19 mouse cellular contexts compared by ENCODE assay signal in genomic region chr1:137117866-137118265, GRCm38 (mm10).
A peak's percentile ranks its signal among the peaks of the same experiment; 100 is the strongest.
DNase-seq lines count a peak whose midpoint lies in the region; ATAC-seq and TF ChIP-seq lines count a peak whose summit lies in the region.
"Had no signal": no experiment of that assay in that cellular context is flagged by ENCODE, and none has a peak within 500 bp of the region (broad histone marks: within the 10 kb centered on the region; RNA-seq: fewer than 3 reads in every experiment).

No protein-coding gene starts in this region.

- 84% methylated on average over 3 of the region's 3 CpGs for WGBS in kidney, postnatal 0 days
- WGBS in lung, postnatal 0 days = 66% methylated on average over 3 of the region's 3 CpGs
- WGBS in small intestine, adult 2 months = 73% methylated on average over 3 of the region's 3 CpGs

- DNase-seq in kidney, postnatal 0 days (ENCODE audit: low spot score) = no peak
- no peak for DNase-seq in kidney, postnatal 25 days
- DNase-seq in lung, postnatal 0 days (ENCODE audit: low spot score) = no peak
- DNase-seq in lung, postnatal 4 days = no peak
- peak; percentile 6 for DNase-seq in MEL (ENCODE audit: low read depth, low spot score)
- no peak for DNase-seq in thymus, postnatal 4 days
- DNase-seq: adrenal gland, adult 8-10 months; cerebellum, adult 11 months; cerebellum, postnatal 14 days; heart, adult 11 months; lung, postnatal 36 days; right cerebral cortex, postnatal 25 days had no signal

- peak; percentile 56 for TF ChIP-seq CTCF in kidney, postnatal 0 days (IDR thresholded peaks at IDR 0.05; ENCODE audit: low read depth)
- TF ChIP-seq CTCF in lung, postnatal 0 days (IDR thresholded peaks at IDR 0.05) = peak; percentile 58
- TF ChIP-seq CTCF in MEL (IDR thresholded peaks at IDR 0.05 in 2 of 3, conservative IDR thresholded peaks at IDR 0.05 in 1 of 3; ENCODE audit: control insufficient read depth in 1 of 3, insufficient read depth in 1 of 3, low read depth in 2 of 3, low read length in 3 of 3, poor library complexity in 1 of 3, severe bottlenecking in 1 of 3) = peak in 2 of 3 experiments; percentile 24 to 35; a peak in 3 of 6 replicates
- peak; percentile 34; the same call in 1 of the 2 replicates for TF ChIP-seq CTCF in small intestine, adult 2 months (IDR thresholded peaks at IDR 0.05; ENCODE audit: extremely low read depth, insufficient read length, insufficient replicate concordance, low read depth, low read length)

- H3K4me2 ChIP-seq in kidney, postnatal 0 days (ENCODE audit: low read length) = no peak overlapping the region
- H3K4me2 ChIP-seq in lung, postnatal 0 days (replicated peaks; ENCODE audit: low read depth, low read length) = no peak overlapping the region
- H3K4me2 ChIP-seq: heart, embryonic 15.5 days; limb, embryonic 15.5 days; midbrain, embryonic 11.5 days had no signal

- H3K36me3 ChIP-seq in kidney, postnatal 0 days (ENCODE audit: insufficient read depth, low read length) = no peaks in the 10 kb centered on the region
- no peaks in the 10 kb centered on the region for H3K36me3 ChIP-seq in lung, postnatal 0 days (ENCODE audit: insufficient read depth, low read length)
- no peaks in the 10 kb centered on the region for H3K36me3 ChIP-seq in MEL (ENCODE audit: control insufficient read depth in 1 of 2, insufficient read depth in 2 of 2, low read length in 2 of 2)
- no peaks in the 10 kb centered on the region for H3K36me3 ChIP-seq in small intestine, adult 2 months (ENCODE audit: control insufficient read depth, insufficient read depth, low read length)
- H3K36me3 ChIP-seq: heart, embryonic 15.5 days; limb, embryonic 15.5 days had no signal

- peak; percentile 30 for TF ChIP-seq RAD21 in MEL (IDR thresholded peaks at IDR 0.05; ENCODE audit: low read depth, low read length)

- ATAC-seq in kidney, postnatal 0 days (replicated peaks; ENCODE audit: low FRiP score, low read depth) = no peak
- no peak for ATAC-seq in lung, postnatal 0 days
- ATAC-seq in erythroid progenitor cell, adult 5-6 weeks (replicated peaks; ENCODE audit: low FRiP score, poor library complexity, severe bottlenecking) = no peak
- ATAC-seq: CD4-positive, CD25-positive, alpha-beta regulatory T cell, adult 4 months; forebrain, embryonic 14.5 days had no signal

- no peaks in the 10 kb centered on the region for H3K79me2 ChIP-seq in MEL (ENCODE audit: control insufficient read depth, insufficient read depth, low read length, poor library complexity)

- TF ChIP-seq POLR2A in MEL (IDR thresholded peaks at IDR 0.05; ENCODE audit: control insufficient read depth in 1 of 2, insufficient read depth in 1 of 2, low read depth in 1 of 2, low read length in 2 of 2, poor library complexity in 1 of 2) = no peak
- TF ChIP-seq POLR2A in small intestine, adult 2 months (IDR thresholded peaks at IDR 0.05; ENCODE audit: low read depth, low read length) = no peak

- no peaks in the 10 kb centered on the region for H3K9me3 ChIP-seq in kidney, postnatal 0 days (replicated peaks; ENCODE audit: low read length)
- H3K9me3 ChIP-seq in lung, postnatal 0 days (ENCODE audit: low read length) = no peaks in the 10 kb centered on the region
- H3K9me3 ChIP-seq in MEL (replicated peaks; ENCODE audit: insufficient read depth, low read length) = no peaks in the 10 kb centered on the region
- H3K9me3 ChIP-seq: heart, embryonic 15.5 days; limb, embryonic 15.5 days had no signal

- H3K9ac ChIP-seq in kidney, postnatal 0 days (ENCODE audit: low read depth, low read length) = no peak overlapping the region
- no peak overlapping the region for H3K9ac ChIP-seq in lung, postnatal 0 days (replicated peaks; ENCODE audit: low read depth)
- H3K9ac ChIP-seq in MEL (ENCODE audit: control insufficient read depth, low read depth, low read length, poor library complexity, severe bottlenecking) = no peak overlapping the region
- H3K9ac ChIP-seq: heart, embryonic 15.5 days; limb, embryonic 15.5 days had no signal

- H3K27me3 ChIP-seq in kidney, postnatal 0 days (ENCODE audit: insufficient read depth, low read length) = no peaks in the 10 kb centered on the region
- H3K27me3 ChIP-seq in lung, postnatal 0 days (replicated peaks; ENCODE audit: insufficient read depth, low read length) = no peaks in the 10 kb centered on the region
- H3K27me3 ChIP-seq in MEL (ENCODE audit: control insufficient read depth in 1 of 2, insufficient read depth in 2 of 2, low read length in 2 of 2) = no peaks in the 10 kb centered on the region
- H3K27me3 ChIP-seq in small intestine, adult 2 months (ENCODE audit: control insufficient read depth, insufficient read depth, low read length) = no peaks in the 10 kb centered on the region
- H3K27me3 ChIP-seq: heart, embryonic 15.5 days; limb, embryonic 15.5 days had no signal

- no peaks in the 10 kb centered on the region for H3K4me1 ChIP-seq in kidney, postnatal 0 days (replicated peaks; ENCODE audit: insufficient read depth, low read length)
- H3K4me1 ChIP-seq in lung, postnatal 0 days (ENCODE audit: insufficient read depth, low read depth, low read length) = no peaks in the 10 kb centered on the region
- H3K4me1 ChIP-seq in MEL (ENCODE audit: control insufficient read depth in 1 of 2, insufficient read depth in 2 of 2, low read length in 2 of 2) = no peaks in the 10 kb centered on the region
- H3K4me1 ChIP-seq in small intestine, adult 2 months (ENCODE audit: control insufficient read depth, insufficient read depth, insufficient read length, low read length) = no peaks in the 10 kb centered on the region
- H3K4me1 ChIP-seq: heart, embryonic 15.5 days; limb, embryonic 15.5 days had no signal

- no peak overlapping the region for H3K27ac ChIP-seq in kidney, postnatal 0 days
- no peak overlapping the region for H3K27ac ChIP-seq in lung, postnatal 0 days (ENCODE audit: low read length)
- H3K27ac ChIP-seq in MEL (ENCODE audit: control insufficient read depth, low read depth, low read length) = no peak overlapping the region
- no peak overlapping the region for H3K27ac ChIP-seq in small intestine, adult 2 months (ENCODE audit: insufficient read depth, low read depth, low read length)
- H3K27ac ChIP-seq: heart, embryonic 15.5 days; limb, embryonic 15.5 days had no signal

- H3K4me3 ChIP-seq in kidney, postnatal 0 days (replicated peaks; ENCODE audit: low read depth, low read length) = no peak overlapping the region
- H3K4me3 ChIP-seq in lung, postnatal 0 days (ENCODE audit: low read depth, low read length) = no peak overlapping the region
- no peak overlapping the region for H3K4me3 ChIP-seq in MEL (ENCODE audit: control insufficient read depth in 1 of 2, insufficient read depth in 1 of 2, low read depth in 2 of 2, low read length in 2 of 2)
- no peak overlapping the region for H3K4me3 ChIP-seq in small intestine, adult 2 months (ENCODE audit: low read depth, low read length)
- H3K4me3 ChIP-seq: heart, embryonic 15.5 days; limb, embryonic 15.5 days had no signal

- TF ChIP-seq EP300 in lung, postnatal 0 days (IDR thresholded peaks at IDR 0.05) = no peak
- no peak for TF ChIP-seq EP300 in MEL (IDR thresholded peaks at IDR 0.05; ENCODE audit: low read depth in 1 of 2, low read length in 2 of 2)

TF ChIP-seq in MEL, 35 proteins besides CTCF, POLR2A, EP300 and RAD21:
- TF ChIP-seq MAX (IDR thresholded peaks at IDR 0.05; ENCODE audit: low read length) (no peak), SMC3 (IDR thresholded peaks at IDR 0.05; ENCODE audit: low read depth, low read length) (peak; percentile 36), ZMIZ1 (IDR thresholded peaks at IDR 0.05; ENCODE audit: low read depth, low read length) (no peak), GATA1 (IDR thresholded peaks at IDR 0.05; ENCODE audit: low read depth, low read length) (no peak)
TF ChIP-seq in MEL: peak in this region for 1.
